Mouse (Mus musculus) E14TG2a.4 (cell line): ENCODE measurements around the gene Nrip1.

ENCODE experiments used
- CTCF ChIP-seq: conservative IDR thresholded peaks from 2 replicates; pipeline ENCODE4 v1.5.1; 2014; ENCODE audit warnings: low read length
- NANOG ChIP-seq: IDR thresholded peaks from 2 replicates; pipeline ENCODE4 v1.6.1; 2014; ENCODE audit warnings: borderline replicate concordance, low read length, mixed read lengths

DNA sequence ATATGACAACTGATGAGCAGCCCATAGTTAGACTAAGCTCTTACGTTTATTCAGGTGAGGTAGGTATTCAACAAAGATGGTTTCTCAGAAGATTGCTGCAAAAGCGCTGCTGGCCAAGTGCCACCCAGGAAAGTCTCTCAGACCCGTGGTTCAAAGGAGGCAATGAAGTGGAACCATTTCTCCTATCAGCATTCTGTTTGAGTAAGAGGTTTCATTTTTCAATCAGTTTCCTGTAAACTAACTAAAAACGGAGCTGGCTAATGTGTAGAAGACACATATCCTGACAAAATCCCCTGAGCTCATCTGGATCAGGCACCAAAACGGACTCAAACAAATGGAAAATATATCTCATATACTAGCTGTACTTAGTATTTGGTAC is 42.4 kb upstream of the Nrip1 start:
- TF ChIP-seq CTCF = no peak
- no peak for TF ChIP-seq NANOG
